Mouse (Mus musculus): ENCODE data around the gene Morc2a. TPM values are rescaled to one million over a fixed set of nuclear protein-coding genes. Genes with fewer than 3 reads are reported as not detected.

The Morc2a gene
- polyA plus RNA-seq, 1 experiment from 2014 or later: 32.1 TPM

DNA sequence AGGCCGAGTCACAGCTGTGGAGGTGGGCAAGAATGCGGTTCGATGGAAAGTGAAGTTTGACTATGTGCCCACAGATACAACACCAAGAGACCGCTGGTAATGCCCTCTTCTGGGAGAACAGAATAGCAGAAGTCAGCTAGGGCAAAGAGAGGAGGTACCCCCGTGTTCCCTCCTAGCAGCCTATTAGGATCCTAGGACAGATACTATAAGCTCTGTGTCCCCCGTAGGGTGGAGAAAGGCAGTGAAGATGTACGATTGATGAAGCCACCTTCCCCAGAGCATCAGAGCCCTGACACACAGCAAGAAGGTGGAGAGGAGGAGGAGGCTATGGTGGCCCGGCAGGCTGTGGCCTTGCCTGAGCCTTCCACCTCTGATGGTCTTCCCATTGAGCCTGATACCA is 36.4 kb downstream of the Morc2a start:
- Histone ChIP-seq H3K4me2 (no peak overlapping the region), H3K27ac (replicated peaks) (no peak overlapping the region), H3K9me3 (no peaks in the 10 kb centered on the region), H3K27me3 (no peaks in the 10 kb centered on the region), H3K4me1 (replicated peaks) (no peaks in the 10 kb centered on the region), H3K36me3 (peaks cover 89% of the 10 kb centered on the region), H3K4me3 (no peak overlapping the region), H3K9ac (no peak overlapping the region)
- 93% methylated on average over 8 of the region's 8 CpGs for WGBS
- no peak for ATAC-seq (ENCODE audit: low FRiP score, low read depth)

GRCm38 (mm10) chr11:3686318-3686717 is 37.3 kb downstream of the Morc2a start:
- Histone ChIP-seq H3K4me3 (no peak overlapping the region), H3K9ac (no peak overlapping the region), H3K27me3 (no peaks in the 10 kb centered on the region), H3K4me2 (no peak overlapping the region), H3K36me3 (peaks cover 89% of the 10 kb centered on the region), H3K27ac (replicated peaks) (no peak overlapping the region), H3K4me1 (replicated peaks) (no peaks in the 10 kb centered on the region), H3K9me3 (no peaks in the 10 kb centered on the region)
- no peak for ATAC-seq (ENCODE audit: low FRiP score, low read depth)
- WGBS: 95% methylated on average over 2 of the region's 2 CpGs

GRCm38 (mm10) chr11:3686885-3687284 is 37.9 kb downstream of the Morc2a start:
- Histone ChIP-seq H3K27me3 (no peaks in the 10 kb centered on the region), H3K36me3 (peaks cover 89% of the 10 kb centered on the region), H3K9me3 (no peaks in the 10 kb centered on the region), H3K9ac (no peak overlapping the region), H3K4me1 (replicated peaks) (no peaks in the 10 kb centered on the region), H3K4me3 (no peak overlapping the region), H3K4me2 (no peak overlapping the region), H3K27ac (replicated peaks) (no peak overlapping the region)
- ATAC-seq (ENCODE audit: low FRiP score, low read depth): no peak
- WGBS: 89% methylated on average over 2 of the region's 2 CpGs

- no peak overlapping the region for H3K4me2 ChIP-seq
- H3K4me1 ChIP-seq (replicated peaks): no peaks in the 10 kb centered on the region
- no peaks in the 10 kb centered on the region for H3K27me3 ChIP-seq
- ATAC-seq (ENCODE audit: low FRiP score, low read depth): no peak
- no peaks in the 10 kb centered on the region for H3K9me3 ChIP-seq
- no peak overlapping the region for H3K4me3 ChIP-seq
- H3K27ac ChIP-seq (replicated peaks): no peak overlapping the region
- H3K9ac ChIP-seq: no peak overlapping the region
- peaks cover 45% of the 10 kb centered on the region for H3K36me3 ChIP-seq
- WGBS: 90% methylated on average over 2 of the region's 2 CpGs
Observed at GRCm38 (mm10) chr11:3691746-3692145, 42.8 kb downstream of the Morc2a start.

GRCm38 (mm10) chr11:3696086-3696616 is 47.2 kb downstream of the Morc2a start:
- WGBS: 84% methylated on average over 5 of the region's 5 CpGs
- Histone ChIP-seq H3K4me1 (replicated peaks) (no peaks in the 10 kb centered on the region), H3K9ac (no peak overlapping the region), H3K9me3 (no peaks in the 10 kb centered on the region), H3K36me3 (peaks cover 5% of the 10 kb centered on the region; the same call in 1 of the 2 replicates), H3K27ac (replicated peaks) (no peak overlapping the region), H3K4me3 (no peak overlapping the region), H3K27me3 (no peaks in the 10 kb centered on the region), H3K4me2 (no peak overlapping the region)
- ATAC-seq (ENCODE audit: low FRiP score, low read depth): no peak

DNA sequence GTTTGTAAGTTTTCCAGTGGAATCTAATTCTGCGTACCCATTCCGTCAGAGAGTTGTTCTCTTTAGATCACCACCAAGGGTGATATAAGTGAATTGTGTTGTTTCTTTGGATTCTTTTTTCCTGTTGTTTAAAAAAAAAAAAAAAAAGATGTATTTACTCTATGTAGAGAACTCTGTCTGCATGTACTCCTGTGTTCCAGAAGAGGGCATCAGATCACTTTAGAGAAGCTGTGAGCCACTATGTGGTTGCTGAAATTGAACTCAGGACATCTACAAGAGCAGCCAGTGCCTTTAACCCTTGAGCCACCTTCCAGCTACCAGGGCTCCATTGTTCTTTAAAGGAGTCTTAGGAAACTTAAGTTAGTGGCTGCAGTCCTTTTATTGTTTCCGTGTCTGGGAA is 48.5 kb downstream of the Morc2a start:
- Histone ChIP-seq H3K27ac (replicated peaks) (no peak overlapping the region), H3K4me3 (no peak overlapping the region), H3K36me3 (no peaks in the 10 kb centered on the region; the same call in 1 of the 2 replicates), H3K27me3 (no peaks in the 10 kb centered on the region), H3K4me2 (no peak overlapping the region), H3K4me1 (replicated peaks) (no peaks in the 10 kb centered on the region), H3K9me3 (no peaks in the 10 kb centered on the region), H3K9ac (no peak overlapping the region)
- ATAC-seq (ENCODE audit: low FRiP score, low read depth): no peak
- 92% methylated on average over 3 of the region's 3 CpGs for WGBS

GRCm38 (mm10) chr11:3703089-3703992 is 54.4 kb downstream of the Morc2a start:
- H3K27me3 ChIP-seq: no peaks in the 10 kb centered on the region
- no peaks in the 10 kb centered on the region for H3K36me3 ChIP-seq
- H3K27ac ChIP-seq (replicated peaks): no peak overlapping the region
- 76% methylated on average over 7 of the region's 7 CpGs for WGBS
- ATAC-seq (ENCODE audit: low FRiP score, low read depth): no peak
- no peak overlapping the region for H3K9ac ChIP-seq
- H3K9me3 ChIP-seq: no peaks in the 10 kb centered on the region
- no peak overlapping the region for H3K4me2 ChIP-seq
- no peaks in the 10 kb centered on the region for H3K4me1 ChIP-seq (replicated peaks)
- no peak overlapping the region for H3K4me3 ChIP-seq

GRCm38 (mm10) chr11:3704404-3704803 is 55.4 kb downstream of the Morc2a start:
- Histone ChIP-seq H3K36me3 (0 out of 2 replicates have a peak, but pooled peaks cover 3% of the 10 kb centered on the region), H3K4me2 (no peak overlapping the region), H3K9me3 (no peaks in the 10 kb centered on the region), H3K27ac (replicated peaks) (no peak overlapping the region), H3K9ac (no peak overlapping the region), H3K4me3 (no peak overlapping the region), H3K27me3 (no peaks in the 10 kb centered on the region), H3K4me1 (replicated peaks) (no peaks in the 10 kb centered on the region)
- WGBS: 76% methylated on average over 8 of the region's 8 CpGs
- no peak for ATAC-seq (ENCODE audit: low FRiP score, low read depth)

- H3K4me3 ChIP-seq: no peak overlapping the region
- no peak for ATAC-seq (ENCODE audit: low FRiP score, low read depth)
Observed at GRCm38 (mm10) chr11:3707057-3707456, 58.1 kb downstream of the Morc2a start.

DNA sequence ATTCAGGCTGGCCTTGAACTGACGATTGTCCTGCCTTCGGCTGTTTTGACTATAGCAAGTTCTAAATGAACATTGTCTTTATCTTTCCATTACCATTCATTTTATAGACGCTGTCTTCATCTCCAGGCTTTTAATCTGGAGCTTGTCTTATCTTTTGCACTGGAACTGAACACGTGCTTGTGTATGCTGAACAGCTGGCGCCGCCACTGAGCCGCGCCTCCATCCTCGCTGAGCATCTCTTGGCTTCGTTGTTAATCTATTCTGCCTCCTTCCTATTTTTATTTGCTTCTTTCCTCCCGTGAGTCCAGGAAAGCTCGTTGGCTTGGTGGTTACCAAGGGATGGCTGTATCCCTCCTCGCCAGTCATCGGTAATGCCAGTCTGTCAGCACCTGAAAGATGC is 61.2 kb downstream of the Morc2a start:
- ATAC-seq (ENCODE audit: low FRiP score, low read depth): no peak
- Histone ChIP-seq H3K36me3 (peaks cover 15% of the 10 kb centered on the region), H3K9ac (no peak overlapping the region), H3K9me3 (no peaks in the 10 kb centered on the region), H3K4me2 (no peak overlapping the region), H3K27me3 (no peaks in the 10 kb centered on the region), H3K27ac (replicated peaks) (no peak overlapping the region), H3K4me1 (replicated peaks) (no peaks in the 10 kb centered on the region), H3K4me3 (no peak overlapping the region)
- 70% methylated on average over 14 of the region's 14 CpGs for WGBS

More at GRCm38 (mm10) chr11:3707057-3707456, 58.1 kb downstream of the Morc2a start:
- Histone ChIP-seq H3K4me1 (replicated peaks) (no peaks in the 10 kb centered on the region), H3K27me3 (no peaks in the 10 kb centered on the region), H3K9ac (no peak overlapping the region), H3K9me3 (no peaks in the 10 kb centered on the region), H3K36me3 (peaks cover 13% of the 10 kb centered on the region), H3K4me2 (no peak overlapping the region), H3K27ac (replicated peaks) (no peak overlapping the region)
- WGBS: 91% methylated on average over 8 of the region's 8 CpGs

DNA sequence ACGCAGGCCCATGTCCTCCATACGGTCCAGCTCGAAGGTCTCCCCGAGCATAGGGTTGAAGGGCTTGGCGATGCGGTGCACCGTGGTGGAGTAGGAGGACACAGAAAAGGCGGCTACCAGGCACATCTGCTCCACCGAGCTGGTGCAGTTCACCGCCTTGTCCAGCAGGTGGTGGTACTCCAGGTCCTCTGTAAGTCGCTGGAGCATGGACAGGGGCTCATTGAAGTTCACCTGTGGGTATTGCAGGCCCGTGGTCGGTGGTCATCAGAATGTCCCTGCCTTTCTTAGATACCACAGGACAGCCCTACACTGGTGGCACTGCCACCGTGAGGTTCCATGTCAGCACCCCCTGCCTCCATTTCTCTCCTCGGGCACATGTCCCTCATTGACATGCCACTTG is 65.5 kb downstream of the Morc2a start:
- no peak for ATAC-seq (ENCODE audit: low FRiP score, low read depth)

GRCm38 (mm10) chr11:3716662-3717061 is 67.7 kb downstream of the Morc2a start:
- ATAC-seq (ENCODE audit: low FRiP score, low read depth): no peak

More for the DNA sequence above, 65.5 kb downstream of the Morc2a start:
- H3K9me3 ChIP-seq: no peaks in the 10 kb centered on the region
- H3K4me3 ChIP-seq: no peak overlapping the region
- H3K27me3 ChIP-seq: no peaks in the 10 kb centered on the region
- H3K4me1 ChIP-seq (replicated peaks): no peaks in the 10 kb centered on the region
- 40% methylated on average over 15 of the region's 15 CpGs for WGBS
- no peak overlapping the region for H3K27ac ChIP-seq (replicated peaks)
- H3K9ac ChIP-seq: no peak overlapping the region
- H3K36me3 ChIP-seq: peaks cover 13% of the 10 kb centered on the region
- H3K4me2 ChIP-seq: no peak overlapping the region

More at GRCm38 (mm10) chr11:3716662-3717061, 67.7 kb downstream of the Morc2a start:
- Histone ChIP-seq H3K4me2 (no peak overlapping the region), H3K9ac (no peak overlapping the region), H3K9me3 (no peaks in the 10 kb centered on the region), H3K27ac (replicated peaks) (no peak overlapping the region; the same call in 1 of the 2 replicates), H3K27me3 (no peaks in the 10 kb centered on the region), H3K4me1 (replicated peaks) (no peaks in the 10 kb centered on the region), H3K36me3 (peaks cover 7% of the 10 kb centered on the region), H3K4me3 (no peak overlapping the region)
- WGBS: 72% methylated on average over 6 of the region's 6 CpGs

Data from hindbrain, embryonic 15.5 days (tissue).